Mouse (Mus musculus): ENCODE results near the gene Rbm38. TPM values are rescaled to one million over a fixed set of nuclear protein-coding genes. Genes with fewer than 3 reads are reported as not detected.
A peak's percentile ranks its signal among the peaks of the same experiment; 100 is the strongest.

Gene Rbm38
- polyA plus RNA-seq, 1 experiment from 2014 or later: 29.9 TPM

DNA sequence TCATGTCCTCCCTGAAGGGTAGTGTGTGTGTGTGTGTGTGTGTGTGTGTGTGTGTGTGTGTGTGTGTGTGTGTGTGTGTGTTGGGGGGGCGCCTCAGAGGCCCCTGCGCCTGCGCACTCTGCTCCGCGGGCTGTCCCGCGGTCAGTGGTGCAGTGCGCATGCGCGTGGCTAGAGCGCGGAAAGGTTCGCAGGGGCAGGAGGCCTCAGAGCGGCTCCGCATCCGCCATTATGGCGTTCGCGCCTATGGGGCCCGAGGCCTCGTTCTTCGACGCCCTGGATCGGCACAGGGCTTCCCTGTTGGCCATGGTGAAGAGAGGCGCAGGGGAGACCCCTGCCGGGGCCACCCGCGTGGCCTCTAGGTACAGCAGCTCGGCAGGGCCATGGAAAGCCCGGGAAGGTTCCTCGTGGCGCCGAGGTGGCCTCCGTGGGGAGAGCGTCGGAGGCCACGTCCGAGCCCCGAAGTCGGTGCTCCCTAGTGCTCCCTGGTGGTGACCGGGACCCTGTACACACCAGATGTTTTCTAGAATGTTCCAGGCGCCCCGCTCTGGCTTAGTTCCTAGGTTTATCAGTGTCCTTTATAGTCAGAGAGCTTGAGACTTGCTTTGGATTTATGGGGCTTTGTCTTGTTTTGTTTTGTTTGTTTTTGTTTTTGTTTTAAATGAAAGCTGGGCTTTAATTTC lies 40.5 kb upstream of the Rbm38 start:
- H3K4me3 ChIP-seq (ENCODE audit: low read depth, low read length): no peak overlapping the region
- H3K27me3 ChIP-seq (replicated peaks; ENCODE audit: control insufficient read depth, insufficient read depth, low read length): no peaks in the 10 kb centered on the region
- WGBS: 94% methylated on average over 43 of the region's 43 CpGs
- H3K9me3 ChIP-seq (replicated peaks; ENCODE audit: control insufficient read depth, low read length): no peaks in the 10 kb centered on the region
- H3K9ac ChIP-seq (ENCODE audit: low read length): no peak overlapping the region
- H3K4me1 ChIP-seq (ENCODE audit: control insufficient read depth, insufficient read depth, low read length): peaks cover 8% of the 10 kb centered on the region
- no peak for ATAC-seq
- no peak for DNase-seq (ENCODE audit: low spot score)
- H3K4me2 ChIP-seq (ENCODE audit: low read length): no peak overlapping the region
- H3K27ac ChIP-seq (ENCODE audit: low read depth, low read length): no peak overlapping the region
- no peaks in the 10 kb centered on the region for H3K36me3 ChIP-seq (ENCODE audit: control insufficient read depth, insufficient read depth, low read length)

DNA sequence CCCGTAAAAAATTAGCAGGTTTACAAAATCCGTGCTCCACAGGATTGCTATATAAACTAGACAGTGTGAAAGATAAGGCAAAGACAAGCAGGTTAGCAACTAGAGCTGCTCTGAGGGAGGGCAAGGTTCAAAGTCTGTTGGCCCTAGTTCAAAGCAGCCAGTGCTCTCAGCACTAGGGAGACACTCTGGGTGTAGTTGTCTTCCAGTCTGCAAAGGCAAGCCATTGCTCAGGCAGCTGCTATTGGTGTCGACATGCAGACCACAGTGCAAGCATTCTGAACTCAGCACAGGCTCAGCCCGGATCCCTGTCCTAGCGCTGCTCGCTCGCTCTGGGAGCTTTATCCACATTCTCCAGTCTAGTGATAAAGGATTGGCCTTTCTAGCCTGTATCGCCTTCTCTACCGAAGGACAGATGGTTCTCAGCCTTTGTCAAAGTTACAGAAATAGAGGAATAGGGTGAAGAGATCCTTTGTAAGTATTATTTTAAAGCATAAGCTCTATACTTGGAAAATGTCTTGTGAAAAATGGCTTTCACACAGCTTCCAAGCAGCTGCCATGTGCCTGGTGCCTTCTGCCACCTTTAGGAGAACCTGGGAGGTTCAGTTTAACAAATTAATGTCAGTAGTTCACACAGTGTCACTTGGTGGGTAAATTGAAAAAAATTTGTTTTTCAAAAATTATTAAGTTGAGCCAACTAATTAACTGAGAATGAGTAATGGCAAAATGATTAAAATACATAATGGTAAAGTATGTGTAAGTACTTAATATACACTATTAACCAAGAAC lies 37.3 kb upstream of the Rbm38 start:
- no peak overlapping the region for H3K4me2 ChIP-seq (ENCODE audit: low read length)
- 78% methylated on average over 9 of the region's 9 CpGs for WGBS
- H3K9ac ChIP-seq (ENCODE audit: low read length): no peak overlapping the region
- H3K4me3 ChIP-seq (ENCODE audit: low read depth, low read length): no peak overlapping the region
- no peak overlapping the region for H3K27ac ChIP-seq (ENCODE audit: low read depth, low read length)
- no peak for ATAC-seq
- H3K36me3 ChIP-seq (ENCODE audit: control insufficient read depth, insufficient read depth, low read length): no peaks in the 10 kb centered on the region
- 0 out of 2 replicates have a peak, but pooled peaks cover 2% of the 10 kb centered on the region for H3K4me1 ChIP-seq (ENCODE audit: control insufficient read depth, insufficient read depth, low read length)
- DNase-seq (ENCODE audit: low spot score): no peak
- no peaks in the 10 kb centered on the region for H3K27me3 ChIP-seq (replicated peaks; ENCODE audit: control insufficient read depth, insufficient read depth, low read length)
- no peaks in the 10 kb centered on the region for H3K9me3 ChIP-seq (replicated peaks; ENCODE audit: control insufficient read depth, low read length)

DNA sequence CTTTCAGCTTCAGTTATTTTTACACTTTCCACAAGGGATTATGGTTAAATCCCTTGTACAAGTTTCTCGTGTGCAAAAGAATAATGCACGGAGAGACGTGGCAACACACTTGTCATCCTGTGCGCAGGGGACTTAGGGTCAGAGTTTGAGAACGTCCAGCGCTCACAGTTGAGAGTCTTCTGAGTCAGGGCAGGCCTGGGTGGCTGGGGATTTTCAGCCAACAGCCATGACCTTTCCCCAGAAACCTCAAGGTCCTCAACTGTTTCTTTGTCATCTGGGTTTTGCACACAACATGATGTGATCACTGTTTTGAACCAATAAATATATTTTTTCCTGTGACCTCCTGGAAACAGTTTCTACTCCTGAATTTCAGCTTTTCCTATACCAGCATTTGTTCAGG lies 30.1 kb upstream of the Rbm38 start:
- 84% methylated on average over 6 of the region's 6 CpGs for WGBS
- no peak for ATAC-seq
- no peaks in the 10 kb centered on the region for H3K36me3 ChIP-seq (ENCODE audit: control insufficient read depth, insufficient read depth, low read length)

DNA sequence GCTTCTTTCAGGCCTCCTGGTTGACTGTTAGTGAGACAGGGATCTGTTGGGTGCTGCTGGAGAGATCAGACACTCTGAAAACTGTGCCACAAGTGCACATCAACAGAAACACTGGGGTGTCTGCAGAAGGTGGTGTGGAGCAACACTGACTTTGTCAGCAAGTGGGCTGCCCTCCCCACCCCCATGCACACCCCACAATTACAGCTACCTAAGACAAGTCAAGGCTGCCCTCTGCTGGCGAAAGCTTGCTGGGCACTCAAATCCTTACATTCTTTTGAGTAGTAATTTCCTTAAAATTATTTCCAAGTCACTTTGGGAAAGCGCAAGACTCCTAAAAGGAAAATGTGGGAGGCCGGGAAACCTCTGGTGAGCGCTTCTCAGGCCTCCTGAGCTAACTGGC lies 24.1 kb upstream of the Rbm38 start:
- Histone ChIP-seq H3K27me3 (replicated peaks; ENCODE audit: control insufficient read depth, insufficient read depth, low read length) (no peaks in the 10 kb centered on the region), H3K9ac (ENCODE audit: low read length) (no peak overlapping the region), H3K36me3 (ENCODE audit: control insufficient read depth, insufficient read depth, low read length) (no peaks in the 10 kb centered on the region), H3K27ac (ENCODE audit: low read depth, low read length) (no peak overlapping the region), H3K4me2 (ENCODE audit: low read length) (no peak overlapping the region), H3K9me3 (replicated peaks; ENCODE audit: control insufficient read depth, low read length) (no peaks in the 10 kb centered on the region), H3K4me1 (ENCODE audit: control insufficient read depth, insufficient read depth, low read length) (peaks cover 4% of the 10 kb centered on the region), H3K4me3 (ENCODE audit: low read depth, low read length) (no peak overlapping the region)
- 13% methylated on average over 4 of the region's 4 CpGs for WGBS
- DNase-seq (ENCODE audit: low spot score) (peak; percentile 87), ATAC-seq (no peak)

More for the DNA sequence above, 30.1 kb upstream of the Rbm38 start:
- no peaks in the 10 kb centered on the region for H3K27me3 ChIP-seq (replicated peaks; ENCODE audit: control insufficient read depth, insufficient read depth, low read length)
- H3K9me3 ChIP-seq (replicated peaks; ENCODE audit: control insufficient read depth, low read length): no peaks in the 10 kb centered on the region
- no peaks in the 10 kb centered on the region for H3K4me1 ChIP-seq (ENCODE audit: control insufficient read depth, insufficient read depth, low read length)
- no peak overlapping the region for H3K4me3 ChIP-seq (ENCODE audit: low read depth, low read length)
- no peak overlapping the region for H3K9ac ChIP-seq (ENCODE audit: low read length)
- no peak overlapping the region for H3K4me2 ChIP-seq (ENCODE audit: low read length)
- no peak overlapping the region for H3K27ac ChIP-seq (ENCODE audit: low read depth, low read length)
- no peak for DNase-seq (ENCODE audit: low spot score)

DNA sequence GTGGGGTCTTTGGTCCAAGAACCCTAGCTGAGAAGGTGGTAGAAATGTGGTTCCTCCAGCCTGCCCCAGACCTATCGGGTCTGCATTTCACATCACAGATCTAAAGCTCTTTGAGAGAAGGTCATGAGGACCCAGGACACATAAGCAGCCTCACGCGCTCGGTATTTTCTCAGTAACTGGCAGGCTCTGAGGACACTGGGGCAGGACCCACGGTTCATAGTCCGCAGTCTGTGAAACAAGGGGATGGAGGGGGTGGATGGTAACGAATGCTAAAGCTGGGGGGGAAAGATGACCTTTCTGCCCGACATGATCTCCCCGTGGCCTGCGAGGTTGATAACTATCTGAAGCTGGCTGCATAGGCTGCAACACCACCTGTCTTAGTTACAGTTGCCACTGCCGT lies 22.6 kb upstream of the Rbm38 start:
- H3K9me3 ChIP-seq (replicated peaks; ENCODE audit: control insufficient read depth, low read length): no peaks in the 10 kb centered on the region
- H3K27ac ChIP-seq (ENCODE audit: low read depth, low read length): no peak overlapping the region
- no peak overlapping the region for H3K4me2 ChIP-seq (ENCODE audit: low read length)
- peaks cover 3% of the 10 kb centered on the region for H3K36me3 ChIP-seq (ENCODE audit: control insufficient read depth, insufficient read depth, low read length)
- H3K4me3 ChIP-seq (ENCODE audit: low read depth, low read length): no peak overlapping the region
- no peak for ATAC-seq
- peaks cover 7% of the 10 kb centered on the region for H3K4me1 ChIP-seq (ENCODE audit: control insufficient read depth, insufficient read depth, low read length)
- no peak overlapping the region for H3K9ac ChIP-seq (ENCODE audit: low read length)
- no peaks in the 10 kb centered on the region for H3K27me3 ChIP-seq (replicated peaks; ENCODE audit: control insufficient read depth, insufficient read depth, low read length)
- no peak for DNase-seq (ENCODE audit: low spot score)
- WGBS: 77% methylated on average over 11 of the region's 11 CpGs

GRCm38 (mm10) chr2:172998478-172998877 lies 21.8 kb upstream of the Rbm38 start:
- WGBS: 67% methylated on average over 7 of the region's 7 CpGs

DNA sequence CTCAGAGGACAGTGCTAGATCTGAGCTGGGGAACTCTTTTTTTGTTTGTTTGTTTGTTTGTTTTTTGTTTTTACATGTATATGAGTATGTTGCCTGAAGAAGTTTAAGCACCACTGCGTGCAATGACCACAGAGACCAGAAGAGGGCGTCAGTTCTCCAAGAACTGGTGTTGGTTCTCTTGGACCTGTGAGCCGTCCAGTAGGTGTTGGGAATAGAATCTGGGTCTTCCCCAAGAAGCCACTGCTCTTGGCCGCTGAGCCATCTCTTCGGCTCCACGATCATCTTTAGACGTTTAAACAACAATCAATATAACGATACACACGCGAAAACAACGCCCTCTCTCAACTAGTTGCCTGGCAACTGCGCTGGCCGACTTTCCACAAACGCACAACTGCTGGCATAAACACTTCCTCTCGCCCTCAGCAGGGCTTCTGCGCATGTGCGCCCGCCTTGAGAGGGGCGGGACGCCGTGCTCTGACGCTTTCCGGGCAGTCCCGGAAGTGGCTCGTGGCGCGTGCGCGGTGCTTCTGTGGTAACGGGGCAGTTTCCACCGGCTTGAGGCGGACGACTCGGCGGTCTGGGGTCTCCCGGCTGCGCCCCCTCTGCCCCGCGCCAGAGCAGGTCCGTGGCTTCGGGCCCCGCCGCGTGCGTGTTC lies 20.5 kb upstream of the Rbm38 start, which contains the start of gene Rae1:
Gene Rae1 (plus strand): TSS at position 488 of the 655 bp plus-strand sequence.
- H3K27me3 ChIP-seq (replicated peaks; ENCODE audit: control insufficient read depth, insufficient read depth, low read length): no peaks in the 10 kb centered on the region
- peaks cover 23% of the 10 kb centered on the region for H3K36me3 ChIP-seq (ENCODE audit: control insufficient read depth, insufficient read depth, low read length)
- peak; percentile 95 for ATAC-seq
- H3K4me2 ChIP-seq (ENCODE audit: low read length): peak within 1 kb of the TSS; percentile 87
- under 1% methylated on average over 43 of the region's 45 CpGs for WGBS
- H3K4me1 ChIP-seq (ENCODE audit: control insufficient read depth, insufficient read depth, low read length): peaks cover 7% of the 10 kb centered on the region
- peak within 1 kb of the TSS; percentile 97 for H3K4me3 ChIP-seq (ENCODE audit: low read depth, low read length)
- peak; percentile 99 for DNase-seq (ENCODE audit: low spot score)
- peak within 1 kb of the TSS; percentile 89 for H3K9ac ChIP-seq (ENCODE audit: low read length)
- H3K27ac ChIP-seq (ENCODE audit: low read depth, low read length): peak within 1 kb of the TSS; percentile 86
- no peaks in the 10 kb centered on the region for H3K9me3 ChIP-seq (replicated peaks; ENCODE audit: control insufficient read depth, low read length)

More at GRCm38 (mm10) chr2:172998478-172998877, 21.8 kb upstream of the Rbm38 start:
- no peak for DNase-seq (ENCODE audit: low spot score)
- peaks cover 7% of the 10 kb centered on the region for H3K4me1 ChIP-seq (ENCODE audit: control insufficient read depth, insufficient read depth, low read length)
- H3K36me3 ChIP-seq (ENCODE audit: control insufficient read depth, insufficient read depth, low read length): peaks cover 10% of the 10 kb centered on the region
- no peak overlapping the region for H3K27ac ChIP-seq (ENCODE audit: low read depth, low read length)
- no peaks in the 10 kb centered on the region for H3K9me3 ChIP-seq (replicated peaks; ENCODE audit: control insufficient read depth, low read length)
- H3K27me3 ChIP-seq (replicated peaks; ENCODE audit: control insufficient read depth, insufficient read depth, low read length): no peaks in the 10 kb centered on the region
- H3K9ac ChIP-seq (ENCODE audit: low read length): no peak overlapping the region
- no peak overlapping the region for H3K4me2 ChIP-seq (ENCODE audit: low read length)
- H3K4me3 ChIP-seq (ENCODE audit: low read depth, low read length): no peak overlapping the region
- no peak for ATAC-seq

GRCm38 (mm10) chr2:173000285-173000652 lies 20.0 kb upstream of the Rbm38 start:
- H3K27ac ChIP-seq (ENCODE audit: low read depth, low read length): peak overlapping the region; percentile 86
- H3K9me3 ChIP-seq (replicated peaks; ENCODE audit: control insufficient read depth, low read length): no peaks in the 10 kb centered on the region
- peaks cover 28% of the 10 kb centered on the region for H3K36me3 ChIP-seq (ENCODE audit: control insufficient read depth, insufficient read depth, low read length)
- peak overlapping the region; percentile 97 for H3K4me3 ChIP-seq (ENCODE audit: low read depth, low read length)
- peak overlapping the region; percentile 87 for H3K4me2 ChIP-seq (ENCODE audit: low read length)
- H3K4me1 ChIP-seq (ENCODE audit: control insufficient read depth, insufficient read depth, low read length): peaks cover 7% of the 10 kb centered on the region
- DNase-seq (ENCODE audit: low spot score): no peak
- under 1% methylated on average over 42 of the region's 42 CpGs for WGBS
- no peaks in the 10 kb centered on the region for H3K27me3 ChIP-seq (replicated peaks; ENCODE audit: control insufficient read depth, insufficient read depth, low read length)
- ATAC-seq: peak; percentile 78
- peak overlapping the region; percentile 89 for H3K9ac ChIP-seq (ENCODE audit: low read length)

All from forebrain, embryonic 14.5 days (tissue).